Mouse (Mus musculus) midbrain, embryonic 10.5 days (tissue): Measurements from ENCODE around the gene Cryaa. TPM values are rescaled to one million over a fixed set of nuclear protein-coding genes. Genes with fewer than 3 reads are reported as not detected.

Experiments
- DNase-seq: peaks from one replicate; pipeline ENCODE4 v3.0.0-alpha.2; 2017; ENCODE audit warnings: low spot score
- H3K27ac ChIP-seq: fragments of 300-500 bp; sonication (generic); replicated peaks from 2 replicates; pipeline ENCODE4 v1.5.1; 2016; ENCODE audit warnings: mild to moderate bottlenecking
- H3K27me3 ChIP-seq: fragments of 300-500 bp; sonication (generic); 2 replicates; pipeline ENCODE4 v1.6.1; 2016; ENCODE audit warnings: low read depth, mild to moderate bottlenecking; ENCODE audit not compliant: poor library complexity, severe bottlenecking
- H3K36me3 ChIP-seq: fragments of 300-500 bp; sonication (generic); 2 replicates; pipeline ENCODE4 v1.6.1; 2016; ENCODE audit warnings: mild to moderate bottlenecking, moderate library complexity
- H3K4me1 ChIP-seq: fragments of 300-500 bp; sonication (generic); 2 replicates; pipeline ENCODE4 v1.6.1; 2016
- H3K4me3 ChIP-seq: fragments of 300-500 bp; sonication (generic); 2 replicates; pipeline ENCODE4 v1.5.1; 2016; ENCODE audit warnings: mild to moderate bottlenecking, moderate library complexity
- H3K9me3 ChIP-seq: fragments of 300-500 bp; sonication (generic); replicated peaks from 2 replicates; pipeline ENCODE4 v1.6.1; 2016; ENCODE audit warnings: mild to moderate bottlenecking
- WGBS: fragments of 180-500 bp; shearing (Covaris S2); methylation state at CpG from one replicate; pipeline ENCODE4 v1.1.7; 2016; 5-methylcytosine and 5-hydroxymethylcytosine counted together
- polyA plus RNA-seq: library from polyadenylated mRNA; unstranded; fragments of >200 nt; fragmentation: Nextera tagmentation; extraction: Ambion mirVana; gene quantifications from 2 replicates; pipeline ENCODE4 v1.2.1, GENCODE M21; 2016

Cryaa gene
- polyA plus RNA-seq, 1 experiment from 2014 or later: not detected

GRCm38 (mm10) chr17:31670163-31670562, 7.4 kb upstream of the Cryaa start:
- H3K4me3 ChIP-seq: no peak overlapping the region
- H3K9me3 ChIP-seq: no peaks in the 10 kb centered on the region
- peak; percentile 81 for DNase-seq
- no peaks in the 10 kb centered on the region for H3K27me3 ChIP-seq
- H3K36me3 ChIP-seq: no peaks in the 10 kb centered on the region
- 8% methylated on average over 11 of the region's 11 CpGs for WGBS
- H3K4me1 ChIP-seq: peaks cover 30% of the 10 kb centered on the region
- peak overlapping the region; percentile 70 for H3K27ac ChIP-seq

GRCm38 (mm10) chr17:31671698-31672097, 5.9 kb upstream of the Cryaa start:
- WGBS: 69% methylated on average over 8 of the region's 8 CpGs
- H3K4me1 ChIP-seq: peaks cover 30% of the 10 kb centered on the region
- peak overlapping the region; percentile 10; the same call in 1 of the 2 replicates for H3K27ac ChIP-seq
- no peaks in the 10 kb centered on the region for H3K9me3 ChIP-seq
- no peak overlapping the region for H3K4me3 ChIP-seq
- no peaks in the 10 kb centered on the region for H3K36me3 ChIP-seq
- H3K27me3 ChIP-seq: no peaks in the 10 kb centered on the region
- no peak for DNase-seq

GRCm38 (mm10) chr17:31672279-31672678, 5.3 kb upstream of the Cryaa start:
- no peak overlapping the region for H3K4me3 ChIP-seq
- no peaks in the 10 kb centered on the region for H3K36me3 ChIP-seq
- H3K4me1 ChIP-seq: peaks cover 30% of the 10 kb centered on the region
- no peaks in the 10 kb centered on the region for H3K9me3 ChIP-seq
- DNase-seq: no peak
- no peak overlapping the region for H3K27ac ChIP-seq
- 92% methylated on average over 12 of the region's 12 CpGs for WGBS
- H3K27me3 ChIP-seq: no peaks in the 10 kb centered on the region

DNA sequence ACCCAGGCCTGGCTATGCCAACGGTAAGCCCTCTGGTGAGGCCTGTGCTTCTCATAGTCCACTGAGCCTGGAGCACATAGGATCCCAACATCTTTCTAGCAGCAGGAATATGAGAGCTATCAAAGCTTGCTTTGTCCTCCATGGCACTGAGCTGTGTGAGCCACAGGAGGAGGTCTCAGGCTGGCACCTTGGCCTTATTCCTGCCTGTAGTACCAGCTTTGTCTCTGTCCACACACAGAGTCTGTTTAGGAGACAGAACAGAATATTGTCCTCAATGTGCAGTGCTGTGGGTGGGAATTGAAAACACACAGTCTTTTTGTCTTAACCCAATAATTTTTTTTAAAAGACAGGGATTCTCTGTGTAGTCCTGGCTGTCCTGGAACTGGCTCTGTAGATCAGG, 3.2 kb upstream of the Cryaa start:
- no peak for DNase-seq
- H3K27me3 ChIP-seq: no peaks in the 10 kb centered on the region
- no peaks in the 10 kb centered on the region for H3K36me3 ChIP-seq
- no peak overlapping the region for H3K4me3 ChIP-seq
- no peaks in the 10 kb centered on the region for H3K9me3 ChIP-seq
- H3K27ac ChIP-seq: no peak overlapping the region
- peaks cover 31% of the 10 kb centered on the region for H3K4me1 ChIP-seq
- WGBS: 89% methylated on average over 1 of the region's 1 CpGs

DNA sequence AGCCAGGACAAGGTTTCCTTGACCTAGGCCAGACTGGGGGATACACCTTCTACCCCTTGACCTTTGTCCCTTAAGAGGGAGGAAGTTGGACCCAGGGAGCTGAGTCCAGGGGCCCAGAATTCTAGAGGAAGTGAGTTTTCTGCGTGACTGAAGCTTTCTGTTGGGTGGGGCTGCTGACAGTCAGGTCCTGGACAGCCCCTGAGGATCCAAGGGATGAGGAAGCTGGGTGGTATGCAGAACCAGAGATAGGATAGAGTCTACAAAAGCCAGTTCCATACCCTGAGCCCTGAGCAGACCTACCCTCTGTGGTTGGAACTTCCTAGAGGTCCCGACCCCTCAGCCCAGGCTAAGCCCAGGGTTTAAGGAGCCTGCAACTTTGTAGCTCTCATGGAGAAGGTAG, 2.8 kb downstream of the Cryaa start:
- H3K27ac ChIP-seq: no peak overlapping the region
- no peaks in the 10 kb centered on the region for H3K9me3 ChIP-seq
- H3K4me3 ChIP-seq: no peak overlapping the region
- 77% methylated on average over 2 of the region's 2 CpGs for WGBS
- peaks cover 10% of the 10 kb centered on the region; the same call in 1 of the 2 replicates for H3K4me1 ChIP-seq
- no peaks in the 10 kb centered on the region for H3K27me3 ChIP-seq
- DNase-seq: no peak
- H3K36me3 ChIP-seq: no peaks in the 10 kb centered on the region

DNA sequence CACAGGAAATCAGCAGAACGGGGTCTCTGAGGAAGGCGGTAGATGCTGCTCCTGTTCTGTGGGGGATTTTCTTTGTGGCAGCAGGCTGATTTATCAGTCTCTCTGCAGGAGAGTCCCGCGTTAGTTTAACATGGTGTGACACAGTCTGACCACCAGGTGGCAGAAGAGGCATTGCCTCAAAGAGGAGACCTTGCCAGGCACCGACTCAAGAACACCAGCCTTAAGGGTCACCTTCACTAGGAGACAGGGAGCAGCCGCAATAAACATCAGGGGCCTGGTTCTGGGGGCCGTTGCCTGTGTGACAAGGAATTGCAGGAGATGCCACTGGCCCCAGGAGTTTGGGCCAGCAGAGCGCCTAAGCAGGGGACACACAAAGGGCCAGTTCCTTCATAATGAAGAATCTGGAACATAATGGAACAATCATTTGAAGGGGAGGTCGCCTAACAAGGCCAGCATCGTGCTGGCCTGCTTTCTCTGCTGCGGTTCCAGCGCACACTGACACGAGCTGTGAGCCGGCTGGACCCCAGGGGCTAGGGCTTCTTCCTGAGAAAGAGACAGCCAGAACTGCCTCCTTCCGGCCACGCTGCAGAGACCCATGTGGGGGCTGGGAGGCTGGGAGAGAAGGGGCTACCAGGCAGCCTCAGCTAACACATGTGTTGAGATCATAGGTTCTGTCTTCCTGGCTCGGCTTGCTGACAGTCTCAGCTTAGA, 8.1 kb downstream of the Cryaa start:
- peak overlapping the region; percentile 70 for H3K27ac ChIP-seq
- 32% methylated on average over 17 of the region's 17 CpGs for WGBS
- H3K27me3 ChIP-seq: 0 out of 2 replicates have a peak, but pooled peaks cover 3% of the 10 kb centered on the region
- H3K9me3 ChIP-seq: no peaks in the 10 kb centered on the region
- H3K4me3 ChIP-seq: no peak overlapping the region
- peak; percentile 85 for DNase-seq
- no peaks in the 10 kb centered on the region for H3K36me3 ChIP-seq
- H3K4me1 ChIP-seq: peaks cover 11% of the 10 kb centered on the region

DNA sequence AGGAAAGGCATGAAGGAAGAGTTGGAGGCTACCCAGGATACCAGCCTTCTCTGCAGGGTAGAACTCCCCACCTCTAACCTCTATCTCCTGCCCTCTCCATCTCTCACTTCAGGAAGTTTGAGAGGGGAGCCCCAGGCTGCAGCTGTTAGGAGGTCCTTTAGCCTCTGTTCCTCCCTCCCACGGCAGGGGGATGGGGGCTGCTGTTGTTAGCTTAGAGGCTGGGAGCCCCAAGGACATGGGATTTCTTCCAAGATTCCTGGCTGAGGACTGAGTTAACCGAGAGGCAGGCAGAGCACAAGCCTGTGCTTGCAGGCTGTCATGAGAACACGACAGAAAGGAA, 8.6 kb downstream of the Cryaa start:
- DNase-seq: no peak
- peak overlapping the region; percentile 70; the same call in 1 of the 2 replicates for H3K27ac ChIP-seq
- 64% methylated on average over 3 of the region's 3 CpGs for WGBS

DNA sequence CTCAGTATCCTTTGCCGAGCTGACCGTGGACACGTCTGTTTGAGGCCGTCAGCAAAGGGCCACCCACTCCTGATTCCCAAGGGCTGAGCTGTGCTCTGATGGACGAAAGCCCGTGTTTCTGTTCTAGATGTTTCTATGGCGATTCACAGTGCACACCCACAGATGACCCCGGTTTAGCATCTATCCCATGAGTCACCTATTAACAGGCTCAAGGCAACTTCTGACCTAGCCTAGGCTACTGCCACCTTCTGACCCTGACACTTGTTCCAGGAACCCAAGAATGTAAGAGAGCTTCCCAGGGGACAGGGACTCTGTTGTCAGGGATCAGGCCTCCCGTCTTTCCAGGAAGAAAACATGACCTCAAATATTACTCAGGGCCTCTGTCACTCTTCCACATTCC, 10.5 kb downstream of the Cryaa start:
- H3K27me3 ChIP-seq: 0 out of 2 replicates have a peak, but pooled peaks cover 3% of the 10 kb centered on the region
- H3K27ac ChIP-seq: no peak overlapping the region
- WGBS: 87% methylated on average over 9 of the region's 9 CpGs
- H3K9me3 ChIP-seq: no peaks in the 10 kb centered on the region
- DNase-seq: no peak
- no peak overlapping the region for H3K4me3 ChIP-seq
- H3K4me1 ChIP-seq: peaks cover 15% of the 10 kb centered on the region
- H3K36me3 ChIP-seq: no peaks in the 10 kb centered on the region

More for the DNA sequence above, 8.6 kb downstream of the Cryaa start:
- Histone ChIP-seq H3K36me3 (no peaks in the 10 kb centered on the region), H3K4me3 (no peak overlapping the region), H3K4me1 (peaks cover 11% of the 10 kb centered on the region), H3K9me3 (no peaks in the 10 kb centered on the region), H3K27me3 (0 out of 2 replicates have a peak, but pooled peaks cover 3% of the 10 kb centered on the region)

- Histone ChIP-seq H3K4me1 (peaks cover 25% of the 10 kb centered on the region), H3K36me3 (no peaks in the 10 kb centered on the region), H3K27ac (no peak overlapping the region), H3K9me3 (no peaks in the 10 kb centered on the region), H3K4me3 (no peak overlapping the region), H3K27me3 (0 out of 2 replicates have a peak, but pooled peaks cover 3% of the 10 kb centered on the region)
- 78% methylated on average over 1 of the region's 1 CpGs for WGBS
- DNase-seq: no peak
Observed at GRCm38 (mm10) chr17:31689606-31690005, 12.0 kb downstream of the Cryaa start.

GRCm38 (mm10) chr17:31692918-31693317, 15.3 kb downstream of the Cryaa start:
- Histone ChIP-seq H3K9me3 (no peaks in the 10 kb centered on the region), H3K4me3 (no peak overlapping the region), H3K27ac (0 out of 2 replicates have a peak overlapping the region, but pooled peaks have one; percentile 53), H3K27me3 (0 out of 2 replicates have a peak, but pooled peaks cover 3% of the 10 kb centered on the region), H3K4me1 (peaks cover 14% of the 10 kb centered on the region), H3K36me3 (no peaks in the 10 kb centered on the region)
- no peak for DNase-seq
- WGBS: 38% methylated on average over 5 of the region's 5 CpGs

DNA sequence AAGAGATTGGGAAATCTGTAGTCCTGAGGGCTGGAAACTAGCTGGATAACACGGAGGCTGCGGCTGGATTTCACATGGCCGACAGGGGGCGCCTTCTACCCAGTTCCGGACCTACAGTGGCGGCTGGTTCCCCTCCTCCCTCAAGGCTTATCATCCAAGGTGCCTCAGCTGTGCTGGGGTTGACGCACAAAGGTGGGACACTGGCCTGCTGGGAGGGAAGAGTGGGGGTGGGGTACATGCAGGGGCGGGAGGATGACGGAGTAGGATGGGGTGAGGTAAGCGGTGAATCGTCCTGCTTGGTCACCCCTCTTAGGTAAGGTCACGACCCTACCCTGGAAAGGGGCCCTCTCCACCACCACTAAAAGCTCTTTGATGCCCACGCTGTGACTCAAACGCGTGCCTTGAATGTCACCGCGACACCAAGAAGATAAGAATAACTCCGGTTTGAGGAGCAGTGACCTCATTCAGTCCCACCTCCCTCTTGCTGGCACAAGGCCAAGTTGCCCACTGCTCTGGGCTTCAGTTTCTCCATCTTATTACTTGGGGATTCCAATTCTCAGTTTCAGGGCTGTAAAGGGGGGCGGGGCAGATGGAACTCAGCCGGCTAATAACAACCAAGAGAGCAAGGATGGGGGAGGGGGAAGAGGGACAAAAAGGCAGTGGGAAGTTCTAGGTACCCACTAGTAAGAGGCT, 15.9 kb downstream of the Cryaa start:
- Histone ChIP-seq H3K9me3 (no peaks in the 10 kb centered on the region), H3K4me1 (peaks cover 20% of the 10 kb centered on the region), H3K27ac (peak overlapping the region; percentile 53; the same call in 1 of the 2 replicates), H3K27me3 (0 out of 2 replicates have a peak, but pooled peaks cover 3% of the 10 kb centered on the region), H3K4me3 (peak overlapping the region; percentile 36), H3K36me3 (no peaks in the 10 kb centered on the region)
- DNase-seq: peak; percentile 76
- WGBS: 7% methylated on average over 20 of the region's 20 CpGs

DNA sequence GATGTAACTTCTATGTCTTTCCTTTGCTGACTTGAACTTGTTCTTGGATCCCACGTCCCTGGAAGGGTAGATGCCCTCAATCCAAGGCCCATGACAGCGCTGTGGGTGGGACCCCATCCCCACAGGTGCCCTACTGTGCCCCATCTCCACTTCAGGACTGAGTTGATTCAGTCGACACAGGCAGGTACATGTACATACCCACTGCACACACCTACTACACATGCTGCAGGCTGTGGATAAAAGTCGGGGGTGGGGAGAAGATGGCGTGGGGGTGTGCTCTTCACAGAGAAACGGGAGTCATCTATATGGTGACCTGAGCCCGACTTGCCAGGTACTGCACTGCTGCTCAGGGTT, 16.4 kb downstream of the Cryaa start:
- H3K27ac ChIP-seq: no peak overlapping the region
- H3K36me3 ChIP-seq: no peaks in the 10 kb centered on the region
- H3K27me3 ChIP-seq: 0 out of 2 replicates have a peak, but pooled peaks cover 3% of the 10 kb centered on the region
- DNase-seq: no peak
- 74% methylated on average over 7 of the region's 7 CpGs for WGBS
- no peaks in the 10 kb centered on the region for H3K9me3 ChIP-seq
- peaks cover 24% of the 10 kb centered on the region for H3K4me1 ChIP-seq
- no peak overlapping the region for H3K4me3 ChIP-seq

GRCm38 (mm10) chr17:31694949-31695348, 17.3 kb downstream of the Cryaa start:
- DNase-seq: no peak
- Histone ChIP-seq H3K27me3 (0 out of 2 replicates have a peak, but pooled peaks cover 3% of the 10 kb centered on the region), H3K4me1 (peaks cover 26% of the 10 kb centered on the region), H3K9me3 (no peaks in the 10 kb centered on the region), H3K4me3 (no peak overlapping the region), H3K27ac (no peak overlapping the region), H3K36me3 (no peaks in the 10 kb centered on the region)
- WGBS: 82% methylated on average over 1 of the region's 1 CpGs
